Mouse (Mus musculus): Measurements from ENCODE around the gene Tusc2.
"Not testable (repeated sequence)": the region's sequence is repeated elsewhere in the genome, so short reads cannot be mapped to it uniquely, and the experiment has no call there.

The Tusc2 gene

DNA sequence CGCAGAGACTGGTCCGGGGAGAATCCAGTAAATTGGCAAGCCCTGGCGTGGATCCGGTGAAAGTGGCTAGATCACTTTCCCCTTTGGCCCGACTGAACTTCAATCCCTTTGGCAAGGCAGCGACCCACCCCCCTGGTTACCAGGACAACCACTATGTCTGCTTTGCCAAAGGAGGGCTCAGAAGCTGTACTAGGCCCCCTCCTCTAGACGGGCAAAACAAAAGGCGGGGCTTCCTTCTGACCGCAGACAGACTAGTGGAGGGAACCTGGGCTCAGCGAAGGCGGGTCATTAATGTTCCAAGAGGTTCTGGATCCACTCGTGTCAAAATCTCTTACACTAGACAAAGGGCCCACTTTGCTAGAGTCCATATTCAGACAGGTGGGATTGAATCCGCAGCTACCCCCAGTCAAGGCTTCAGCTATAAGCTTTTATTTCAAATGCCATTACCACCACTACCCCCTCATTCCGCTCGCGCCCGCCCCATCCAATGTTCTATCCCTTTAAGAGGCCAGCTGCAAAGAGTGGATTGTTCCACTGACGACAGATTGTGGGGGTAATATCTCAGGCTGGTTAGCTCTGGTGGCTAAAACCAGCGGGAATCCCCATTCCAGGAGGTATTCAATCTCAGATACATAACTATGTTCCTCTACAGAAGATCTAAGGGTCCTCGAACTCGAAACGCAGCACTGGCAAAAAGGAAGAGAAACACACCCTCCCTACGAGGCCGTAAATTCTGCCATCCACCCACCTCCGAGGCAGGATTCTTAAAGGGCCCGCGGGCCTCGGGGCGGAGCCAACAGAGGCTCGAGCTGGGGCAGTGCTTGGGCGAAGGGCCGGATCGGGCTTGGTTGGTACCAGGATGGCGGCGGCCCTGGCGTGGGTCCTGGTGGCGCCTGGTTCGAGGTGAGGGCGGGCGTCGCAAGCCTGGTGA, 5.5 kb downstream of the Tusc2 start:
- DNase-seq (ENCODE audit: low spot score) = peak; percentile 89

DNA sequence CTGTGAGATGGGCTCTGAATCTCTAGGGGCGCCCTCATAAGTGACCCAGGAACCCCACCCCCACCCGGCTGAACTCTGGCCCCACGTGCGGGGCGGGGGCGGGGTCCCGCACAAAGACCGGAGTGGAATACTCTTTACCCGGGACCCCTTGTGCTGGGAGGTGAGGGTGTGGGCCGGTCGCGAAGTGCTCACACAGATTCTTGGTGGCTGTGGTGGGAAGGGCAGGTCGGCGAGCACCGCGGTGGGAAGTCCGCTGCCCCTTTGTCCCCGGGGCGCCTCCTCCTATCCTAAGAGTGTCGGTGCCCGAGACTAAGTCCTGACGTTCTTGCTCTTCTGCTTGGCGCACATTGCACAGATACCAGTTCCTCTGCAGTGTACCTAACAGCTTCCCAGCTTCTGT, 6.2 kb downstream of the Tusc2 start:
- DNase-seq (ENCODE audit: low spot score) = no peak

DNA sequence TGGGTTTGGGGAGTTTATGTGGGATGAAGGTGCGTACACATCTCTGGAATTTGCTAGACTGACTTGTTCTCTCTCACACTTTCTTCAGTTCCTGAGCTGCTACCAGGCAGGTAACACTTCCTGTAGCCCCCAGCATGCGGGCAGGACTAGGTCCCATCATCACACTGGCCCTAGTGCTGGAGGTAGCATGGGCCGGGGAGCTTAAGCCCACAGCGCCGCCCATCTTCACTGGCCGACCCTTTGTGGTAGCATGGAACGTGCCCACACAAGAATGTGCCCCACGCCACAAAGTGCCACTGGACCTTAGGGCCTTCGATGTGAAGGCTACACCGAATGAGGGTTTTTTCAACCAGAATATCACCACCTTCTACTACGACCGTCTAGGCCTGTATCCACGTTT, 7.0 kb downstream of the Tusc2 start:
- DNase-seq (ENCODE audit: low spot score) = no peak

DNA sequence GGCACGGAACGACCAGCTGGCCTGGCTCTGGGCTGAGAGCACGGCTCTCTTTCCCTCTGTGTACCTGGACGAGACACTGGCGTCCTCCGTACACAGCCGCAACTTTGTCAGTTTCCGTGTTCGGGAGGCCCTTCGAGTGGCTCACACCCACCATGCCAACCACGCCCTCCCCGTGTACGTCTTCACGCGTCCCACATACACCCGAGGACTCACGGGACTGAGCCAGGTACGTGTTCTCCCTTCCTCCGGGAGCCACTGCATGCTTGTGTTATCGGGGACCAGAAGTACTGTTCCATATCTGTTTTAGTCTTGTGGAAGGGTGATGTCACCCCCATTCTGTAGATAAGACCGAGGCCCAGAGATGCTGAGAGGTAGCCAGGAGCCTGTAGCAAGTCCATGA, 7.8 kb downstream of the Tusc2 start:
- no peak for DNase-seq (ENCODE audit: low spot score)

DNA sequence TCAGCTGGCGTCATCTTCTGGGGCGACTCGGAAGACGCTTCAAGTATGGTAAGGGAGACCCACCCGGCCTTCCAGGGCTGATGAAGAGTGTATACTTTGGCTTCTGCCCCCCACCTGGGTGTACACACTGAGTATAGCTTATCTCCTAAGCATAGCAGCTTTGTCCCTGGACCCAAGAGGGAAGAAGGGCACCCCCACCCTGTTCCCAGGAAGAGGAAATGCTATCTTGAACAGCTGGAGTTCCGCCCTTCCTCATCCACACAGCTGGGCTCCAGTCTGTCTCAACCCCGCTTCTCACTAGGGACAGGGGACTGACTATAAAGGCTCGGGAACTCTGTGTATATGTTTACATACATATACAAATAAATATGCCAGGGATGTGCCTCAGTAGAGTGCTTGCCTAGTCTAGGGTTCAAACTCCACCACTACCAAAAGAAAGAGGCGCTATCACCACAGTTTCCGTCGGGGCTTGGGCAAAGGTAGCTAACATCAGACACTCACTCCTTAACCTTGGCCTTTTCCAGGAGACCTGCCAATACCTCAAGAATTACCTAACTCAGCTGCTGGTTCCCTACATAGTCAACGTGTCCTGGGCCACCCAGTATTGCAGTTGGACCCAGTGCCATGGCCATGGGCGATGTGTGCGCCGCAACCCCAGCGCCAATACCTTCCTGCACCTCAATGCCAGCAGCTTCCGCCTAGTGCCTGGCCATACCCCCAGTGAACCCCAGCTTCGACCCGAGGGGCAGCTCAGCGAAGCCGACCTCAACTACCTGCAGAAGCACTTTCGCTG, 8.7 kb downstream of the Tusc2 start:
- DNase-seq (ENCODE audit: low spot score) = no peak

DNA sequence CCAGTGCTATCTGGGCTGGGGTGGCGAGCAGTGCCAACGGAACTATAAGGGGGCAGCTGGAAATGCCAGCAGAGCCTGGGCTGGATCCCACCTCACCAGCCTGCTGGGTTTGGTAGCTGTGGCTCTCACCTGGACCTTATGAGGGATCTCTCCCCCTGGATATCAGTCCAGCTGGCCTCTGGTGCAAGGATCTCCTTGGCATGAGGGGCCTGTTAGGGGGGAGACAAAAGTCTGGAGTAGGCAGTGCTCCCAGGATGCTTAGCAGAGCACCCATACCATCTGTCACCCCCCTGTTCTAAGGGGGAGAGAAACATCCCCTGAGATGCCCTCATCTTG, 9.2 kb downstream of the Tusc2 start:
- DNase-seq (ENCODE audit: low spot score) = no peak

DNA sequence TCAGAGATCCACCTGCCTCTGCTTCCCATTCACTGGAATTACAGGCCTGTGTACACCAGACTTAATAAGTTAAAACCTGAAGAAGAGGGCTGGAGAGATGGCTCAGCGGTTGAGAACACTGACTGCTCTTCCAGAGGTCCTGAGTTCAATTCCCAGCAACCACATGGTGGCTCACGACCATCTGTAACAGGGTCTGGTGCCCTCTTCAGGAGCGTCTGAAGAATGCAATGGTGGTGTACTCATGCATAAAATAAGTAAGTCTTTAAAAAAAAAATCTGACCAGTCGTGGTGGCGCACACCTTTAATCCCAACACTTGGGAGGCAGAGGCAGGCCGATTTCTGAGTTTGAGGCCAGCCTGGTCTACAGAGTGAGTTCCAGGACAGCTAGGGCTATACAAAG, 10.7 kb downstream of the Tusc2 start:
- DNase-seq (ENCODE audit: low spot score) = not testable (repeated sequence)

DNA sequence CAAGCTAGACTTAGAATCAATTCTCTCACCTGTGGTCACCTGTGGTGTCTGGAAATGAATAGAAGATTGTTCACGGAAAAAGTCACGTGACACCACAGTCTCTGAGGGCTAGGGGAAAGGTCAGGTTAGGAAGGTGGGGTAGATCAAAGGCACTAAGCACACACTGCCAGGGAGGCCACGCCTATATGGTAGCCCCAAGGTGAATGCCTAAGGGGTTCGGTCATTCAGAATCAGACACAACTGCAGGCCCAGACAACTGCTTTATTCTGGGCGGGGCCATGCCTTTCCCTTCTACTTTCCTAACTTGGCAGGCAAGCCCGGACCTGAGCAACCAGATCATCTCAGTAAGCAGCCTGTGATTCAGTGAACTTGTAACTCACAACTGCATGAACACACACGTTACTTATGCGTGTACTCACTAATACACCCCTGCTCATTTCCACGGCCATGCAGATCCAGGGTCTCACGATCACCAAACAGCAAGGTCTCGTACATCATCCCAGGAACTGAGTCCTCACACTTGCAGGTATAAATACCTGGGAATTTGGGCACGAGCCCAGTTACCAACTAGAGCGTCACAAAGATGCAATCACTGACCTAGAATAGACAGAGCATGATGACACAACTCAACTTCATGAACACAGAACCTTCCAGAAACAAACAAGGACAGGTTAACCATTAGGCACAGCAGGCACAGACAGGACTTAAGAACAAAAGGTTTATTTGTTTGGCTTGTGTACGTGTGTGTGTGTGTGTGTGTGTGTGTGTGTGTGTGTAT, 12.7 kb downstream of the Tusc2 start:
- DNase-seq (ENCODE audit: low spot score) = peak; percentile 84

DNA sequence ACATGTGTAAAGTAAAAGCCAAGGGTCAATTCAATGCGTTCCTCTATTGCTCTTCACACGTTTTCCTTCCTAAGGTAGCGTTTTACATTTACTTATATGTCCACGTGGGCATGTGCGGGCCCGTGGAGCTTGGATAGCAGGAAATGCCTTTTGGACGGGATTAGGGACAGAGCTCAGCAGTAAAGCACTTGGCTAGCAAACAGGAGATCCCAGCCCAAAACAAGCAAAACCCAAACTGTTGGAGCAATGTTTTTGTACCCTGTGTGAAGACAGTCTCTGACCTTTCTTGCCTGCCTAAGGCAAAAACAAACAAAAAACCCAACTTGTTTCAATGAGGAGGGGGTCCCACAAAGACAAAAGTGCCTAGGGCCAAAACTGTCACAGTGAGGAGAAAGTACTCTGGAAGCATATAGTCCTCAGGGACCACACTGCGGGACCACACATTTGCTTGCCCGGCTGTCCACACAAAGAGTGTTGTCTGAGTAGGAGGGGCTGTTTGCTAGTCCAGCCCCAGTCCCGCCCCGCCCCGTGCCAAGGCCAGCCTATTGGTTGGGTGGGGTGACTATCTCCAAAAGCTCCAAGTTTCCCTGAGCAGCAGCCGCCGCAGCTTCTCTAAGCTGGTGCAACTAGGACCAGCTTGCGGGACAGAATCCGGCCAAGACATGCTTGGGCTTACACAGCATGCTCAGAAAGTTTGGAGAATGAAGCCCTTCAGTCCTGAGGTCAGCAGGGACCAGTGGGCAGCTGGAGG, 13.5 kb downstream of the Tusc2 start, which contains the start of gene Hyal1:
Gene Hyal1 (plus strand): TSS at position 571 of the 751 bp plus-strand sequence.
- DNase-seq (ENCODE audit: low spot score) = peak; percentile 90

DNA sequence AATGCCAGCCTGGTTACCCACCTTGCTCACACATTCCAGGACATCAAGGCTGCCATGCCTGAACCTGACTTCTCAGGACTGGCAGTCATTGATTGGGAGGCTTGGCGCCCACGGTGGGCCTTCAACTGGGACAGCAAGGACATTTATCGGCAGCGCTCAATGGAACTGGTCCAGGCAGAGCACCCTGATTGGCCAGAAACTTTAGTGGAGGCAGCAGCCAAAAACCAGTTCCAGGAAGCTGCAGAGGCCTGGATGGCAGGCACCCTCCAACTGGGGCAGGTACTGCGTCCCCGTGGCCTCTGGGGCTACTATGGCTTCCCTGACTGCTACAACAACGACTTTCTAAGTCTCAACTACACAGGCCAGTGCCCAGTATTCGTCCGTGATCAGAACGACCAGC, 14.8 kb downstream of the Tusc2 start:
- DNase-seq (ENCODE audit: low spot score) = no peak

DNA sequence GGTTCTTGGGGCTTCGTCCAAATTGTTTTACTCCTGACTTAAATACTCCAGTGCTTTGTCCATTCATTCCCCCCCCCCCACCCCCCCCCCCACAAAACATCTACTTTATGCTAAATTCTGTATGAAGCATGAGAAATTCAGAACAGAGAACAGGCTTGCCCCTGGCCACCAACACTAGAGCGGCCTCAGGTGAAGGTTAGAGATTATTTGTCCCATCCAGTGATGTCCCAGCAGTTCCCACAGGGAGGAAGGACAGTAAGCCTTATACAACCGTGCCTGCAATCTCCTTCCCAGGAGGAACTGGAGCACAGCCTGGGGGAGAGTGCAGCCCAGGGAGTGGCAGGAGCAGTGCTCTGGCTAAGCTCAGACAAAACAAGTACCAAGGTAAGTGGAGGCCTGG, 15.5 kb downstream of the Tusc2 start, which contains the start of gene Naa80:
Gene Naa80 (plus strand): TSS at position 301 of the 400 bp plus-strand sequence.
- no peak for DNase-seq (ENCODE audit: low spot score)

DNA sequence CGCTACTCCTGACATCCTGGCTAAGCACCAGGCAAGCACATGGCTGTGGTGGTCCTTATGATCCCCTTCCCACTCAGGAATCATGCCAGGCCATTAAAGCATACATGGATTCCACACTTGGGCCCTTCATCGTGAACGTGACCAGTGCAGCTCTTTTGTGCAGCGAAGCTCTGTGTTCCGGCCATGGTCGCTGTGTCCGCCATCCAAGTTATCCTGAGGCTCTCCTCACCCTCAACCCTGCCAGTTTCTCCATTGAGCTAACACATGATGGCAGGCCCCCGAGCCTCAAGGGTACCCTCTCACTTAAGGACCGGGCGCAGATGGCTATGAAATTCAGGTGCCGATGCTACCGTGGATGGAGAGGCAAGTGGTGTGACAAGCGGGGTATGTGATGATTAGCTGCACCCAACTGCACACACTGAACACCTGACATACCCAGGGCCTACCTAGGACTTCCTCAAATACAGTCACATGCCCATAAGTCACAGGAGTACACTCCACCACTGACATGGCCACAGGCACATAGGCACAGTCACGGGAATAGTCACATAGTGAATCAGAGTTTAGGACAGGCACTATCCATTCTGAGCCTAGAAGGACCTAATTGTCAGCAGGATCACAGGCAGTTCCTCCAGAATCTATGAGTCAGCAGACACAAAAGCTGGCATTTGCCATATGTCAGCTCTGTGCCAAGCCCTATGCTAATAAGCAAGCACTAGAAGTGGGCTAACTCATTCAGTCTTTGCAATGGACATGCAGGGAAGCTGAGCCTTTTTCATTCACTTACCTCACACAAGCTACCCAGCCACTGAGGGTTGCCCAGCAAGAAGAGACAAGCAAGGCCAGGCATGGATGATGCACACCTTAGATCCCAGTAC, 16.2 kb downstream of the Tusc2 start:
- no peak for DNase-seq (ENCODE audit: low spot score)

DNA sequence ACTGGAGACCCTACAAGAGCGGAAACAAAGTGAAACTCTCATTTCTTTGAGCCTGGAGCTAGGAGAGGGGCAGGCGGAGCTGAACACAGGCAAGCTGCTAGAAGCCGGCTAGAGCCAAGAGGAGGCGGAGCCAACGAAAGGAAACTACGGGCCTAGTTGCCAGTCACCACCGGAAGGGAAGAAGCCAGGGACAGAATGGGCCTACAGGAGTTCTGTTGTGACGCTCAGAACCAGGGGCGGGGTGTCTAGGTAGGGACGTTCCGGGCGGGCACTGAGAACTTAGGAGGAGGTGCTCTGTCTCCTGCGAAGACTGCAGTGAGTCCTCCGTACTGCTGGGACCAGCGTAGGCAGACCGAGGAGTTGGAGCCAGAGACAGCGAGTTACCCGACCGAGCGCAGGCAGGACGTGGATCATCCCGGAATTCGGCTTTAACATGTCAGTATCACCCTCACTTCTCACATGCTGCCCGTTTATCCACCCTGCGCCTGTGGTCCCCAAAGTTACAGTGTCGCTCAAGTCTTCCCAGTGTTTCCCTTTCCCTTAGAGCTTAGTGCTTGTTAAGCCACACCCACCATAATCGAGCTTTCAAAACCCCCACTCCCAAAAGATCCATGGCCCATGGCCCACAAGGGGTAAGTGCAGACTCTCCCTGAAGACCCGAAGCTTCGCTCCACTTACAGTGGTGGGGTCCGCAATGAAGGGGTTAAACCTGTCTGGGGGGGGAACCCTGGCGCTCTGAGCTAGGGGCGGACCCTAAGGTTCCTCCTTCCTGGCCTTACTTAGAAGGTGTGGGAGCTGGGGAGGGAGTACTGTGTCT, 17.7 kb downstream of the Tusc2 start, which contains the start of gene Hyal3:
Gene Hyal3 (plus strand): TSS at position 318 of the 817 bp plus-strand sequence.
- peak; percentile 93 for DNase-seq (ENCODE audit: low spot score)

DNA sequence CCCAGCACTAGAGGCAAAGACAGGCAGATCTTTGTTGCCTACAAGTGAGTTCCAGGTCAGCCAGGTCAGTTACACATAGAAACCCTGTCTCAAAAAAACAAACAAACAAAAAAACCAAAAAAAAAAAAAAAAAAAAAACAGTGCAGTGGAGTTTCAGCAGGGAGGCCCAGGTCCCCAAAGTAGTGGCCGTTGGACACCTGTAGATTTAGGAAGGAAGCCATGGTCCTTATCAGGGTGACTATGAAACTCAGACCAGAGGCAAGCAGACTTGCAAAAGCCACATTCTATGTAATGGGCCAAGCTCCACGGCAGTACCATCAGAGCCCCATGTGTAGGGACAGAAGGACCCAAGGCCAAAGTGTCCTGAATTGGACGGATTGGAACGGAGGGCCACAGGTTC, 18.5 kb downstream of the Tusc2 start:
- DNase-seq (ENCODE audit: low spot score) = no peak

DNA sequence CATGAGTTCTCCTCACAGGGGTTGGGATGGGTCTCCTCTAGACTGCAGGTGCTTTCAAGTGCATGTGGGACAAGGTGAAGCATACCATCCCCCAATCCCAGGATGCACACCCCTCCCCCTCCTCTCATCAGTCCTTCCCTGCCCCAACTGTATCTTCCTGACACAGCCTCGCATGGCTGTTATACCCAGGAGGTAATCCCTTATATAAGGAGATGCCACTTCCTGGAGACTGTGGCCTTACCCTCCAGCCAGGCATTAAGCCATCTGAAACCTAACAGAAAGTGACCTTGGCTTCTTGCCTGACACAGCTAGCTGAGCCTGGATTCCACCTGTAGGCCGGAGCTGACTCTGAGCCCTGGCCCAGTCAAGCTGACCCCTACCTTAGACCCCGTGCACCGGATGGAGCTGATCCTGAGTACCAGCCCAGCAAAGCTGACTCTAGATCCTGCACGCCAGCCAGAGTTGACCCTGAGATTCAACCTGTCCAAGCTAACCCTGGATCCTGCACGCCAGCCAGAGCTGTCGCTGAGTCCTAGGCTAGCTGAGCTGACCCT, 19.5 kb downstream of the Tusc2 start:
- DNase-seq (ENCODE audit: low spot score) = no peak

DNA sequence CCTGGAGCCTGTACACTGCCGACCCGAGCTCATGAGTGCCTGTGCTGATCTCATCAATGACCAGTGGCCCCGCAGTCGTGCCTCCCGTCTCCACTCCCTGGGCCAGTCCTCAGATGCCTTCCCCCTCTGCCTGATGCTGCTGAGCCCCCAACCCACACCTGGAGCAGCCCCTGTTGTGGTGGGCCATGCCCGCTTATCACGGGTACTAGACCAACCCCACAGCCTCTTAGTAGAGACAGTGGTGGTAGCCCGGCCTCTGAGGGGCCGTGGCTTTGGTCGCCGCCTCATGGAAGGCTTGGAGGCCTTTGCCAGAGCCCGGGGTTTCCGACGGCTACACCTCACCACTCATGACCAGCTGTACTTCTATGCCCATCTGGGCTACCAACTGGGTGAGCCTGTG, 20.1 kb downstream of the Tusc2 start:
- DNase-seq (ENCODE audit: low spot score) = no peak

DNA sequence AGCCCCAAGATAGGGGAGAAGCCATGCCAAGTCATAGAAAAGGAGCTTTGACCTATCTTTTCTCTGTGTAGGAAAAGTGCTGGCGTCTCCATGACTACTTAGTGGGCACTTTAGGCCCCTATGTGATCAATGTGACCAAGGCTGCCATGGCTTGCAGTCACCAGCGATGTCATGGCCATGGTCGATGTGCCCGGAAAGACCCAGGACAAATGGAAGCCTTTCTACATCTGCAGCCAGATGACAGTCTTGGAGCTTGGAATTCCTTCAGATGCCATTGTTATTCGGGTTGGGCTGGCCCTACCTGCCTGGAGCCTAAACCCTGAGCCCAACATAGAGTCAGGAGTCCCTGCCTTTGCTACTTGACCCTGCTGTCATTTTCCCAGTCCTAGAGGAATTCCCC, 23.4 kb downstream of the Tusc2 start:
- DNase-seq (ENCODE audit: low spot score) = no peak

DNA sequence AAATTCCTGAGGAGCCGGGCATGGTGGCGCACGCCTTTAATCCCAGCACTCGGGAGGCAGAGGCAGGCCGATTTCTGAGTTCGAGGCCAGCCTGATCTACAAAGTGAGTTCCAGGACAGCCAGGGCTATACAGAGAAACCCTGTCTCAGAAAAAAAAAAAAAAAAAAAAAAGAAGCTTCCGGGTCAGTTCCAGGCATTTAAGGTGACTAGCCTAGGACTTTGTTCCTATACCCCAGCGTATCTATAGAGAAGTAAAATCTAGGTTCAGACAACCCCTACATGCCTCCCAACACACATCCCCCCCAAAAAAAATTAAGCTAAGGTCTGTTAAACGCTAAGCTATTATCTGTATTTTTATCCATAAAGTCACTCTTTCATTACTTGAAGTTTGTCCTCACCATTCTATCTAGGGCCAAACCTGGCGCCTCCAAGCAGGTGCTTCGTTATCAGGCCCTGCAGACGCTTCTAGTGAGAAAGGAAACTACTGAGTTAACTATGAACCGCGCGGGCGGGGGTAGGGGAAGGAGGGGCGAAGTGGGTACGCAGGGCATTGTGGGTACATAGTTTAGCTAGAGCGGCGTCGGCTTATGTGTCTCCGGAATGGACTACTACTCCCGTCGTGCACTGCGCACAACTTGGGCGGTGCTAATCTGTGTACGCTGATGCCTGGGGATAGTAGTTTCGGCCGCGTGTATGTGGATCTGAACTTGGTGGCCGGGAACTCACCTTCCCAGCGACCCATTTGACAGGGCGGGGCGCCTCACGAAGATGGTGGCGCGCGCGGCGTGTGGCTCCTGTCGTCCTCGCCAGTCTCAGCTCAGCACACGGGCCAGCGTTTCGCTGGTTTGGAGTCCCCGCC, 24.1 kb downstream of the Tusc2 start, which contains the start of gene Ifrd2:
Gene Ifrd2 (plus strand): TSS at position 669 of the 859 bp plus-strand sequence.
- DNase-seq (ENCODE audit: low spot score) = peak; percentile 97
